Mouse (Mus musculus): ENCODE results near the gene Trappc12. TPM values are rescaled to one million over a fixed set of nuclear protein-coding genes. Genes with fewer than 3 reads are reported as not detected.
A peak's percentile ranks its signal among the peaks of the same experiment; 100 is the strongest.

Gene Trappc12
- polyA plus RNA-seq, 1 experiment from 2014 or later: 31.6 TPM

DNA sequence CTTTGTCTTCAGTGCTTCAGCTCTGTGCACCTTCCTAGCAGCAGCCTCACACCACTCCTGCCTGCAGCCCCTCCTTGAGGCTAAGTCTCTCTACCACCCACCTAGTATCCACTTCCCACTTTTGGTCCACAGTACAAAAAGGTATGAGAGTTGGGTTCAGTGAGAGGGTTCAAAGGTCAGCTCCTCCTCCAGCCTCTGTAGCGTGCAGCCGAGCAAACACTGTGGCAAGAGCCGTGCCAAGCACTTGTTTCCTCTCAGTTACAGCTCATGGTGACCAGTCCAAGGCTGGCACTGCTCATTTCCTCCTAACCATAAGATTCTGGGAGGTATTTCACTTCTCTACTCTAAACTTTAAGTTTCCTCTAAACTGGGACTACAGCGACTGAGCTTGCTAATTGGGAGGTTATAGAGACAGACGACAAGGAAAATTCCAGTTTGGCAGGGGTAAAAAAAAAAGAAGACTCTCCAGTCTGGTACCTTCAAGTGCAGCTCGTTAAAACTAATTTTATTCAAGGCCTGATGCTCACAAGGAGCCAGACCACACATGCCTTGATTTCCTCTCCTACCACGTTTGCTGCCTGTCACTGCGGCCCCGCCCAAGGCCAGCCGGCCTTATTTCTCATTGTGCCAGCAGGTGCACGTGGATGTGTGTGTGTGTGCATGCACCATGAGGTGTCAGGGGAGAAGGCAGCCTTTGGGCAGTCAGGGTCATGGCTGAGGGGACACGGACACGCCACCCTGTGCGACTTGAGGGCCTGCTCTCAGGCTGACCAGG lies 52.3 kb downstream of the Trappc12 start:
- WGBS: 83% methylated on average over 14 of the region's 14 CpGs
- no peaks in the 10 kb centered on the region for H3K9me3 ChIP-seq
- H3K4me1 ChIP-seq: peaks cover 34% of the 10 kb centered on the region
- H3K27me3 ChIP-seq (ENCODE audit: insufficient read depth, poor library complexity, severe bottlenecking): peaks cover 19% of the 10 kb centered on the region
- H3K36me3 ChIP-seq: peaks cover 9% of the 10 kb centered on the region; the same call in 1 of the 2 replicates
- DNase-seq (ENCODE audit: low spot score): no peak
- H3K4me3 ChIP-seq: no peak overlapping the region
- no peak overlapping the region for H3K27ac ChIP-seq

- no peak overlapping the region for H3K27ac ChIP-seq
- H3K4me3 ChIP-seq: no peak overlapping the region
- H3K27me3 ChIP-seq (ENCODE audit: insufficient read depth, poor library complexity, severe bottlenecking): peaks cover 17% of the 10 kb centered on the region
- peaks cover 23% of the 10 kb centered on the region for H3K4me1 ChIP-seq
- 79% methylated on average over 7 of the region's 7 CpGs for WGBS
- H3K9me3 ChIP-seq: no peaks in the 10 kb centered on the region
- no peak for DNase-seq (ENCODE audit: low spot score)
- peaks cover 32% of the 10 kb centered on the region for H3K36me3 ChIP-seq
Measured at GRCm38 (mm10) chr12:28694776-28695175, 55.5 kb downstream of the Trappc12 start.

GRCm38 (mm10) chr12:28694231-28694630 lies 56.0 kb downstream of the Trappc12 start:
- 53% methylated on average over 2 of the region's 2 CpGs for WGBS
- Histone ChIP-seq H3K27me3 (ENCODE audit: insufficient read depth, poor library complexity, severe bottlenecking) (peaks cover 17% of the 10 kb centered on the region), H3K4me3 (no peak overlapping the region), H3K36me3 (peaks cover 36% of the 10 kb centered on the region), H3K27ac (no peak overlapping the region), H3K4me1 (peaks cover 23% of the 10 kb centered on the region), H3K9me3 (no peaks in the 10 kb centered on the region)
- peak; percentile 85 for DNase-seq (ENCODE audit: low spot score)

GRCm38 (mm10) chr12:28693738-28694137 lies 56.5 kb downstream of the Trappc12 start:
- Histone ChIP-seq H3K4me3 (no peak overlapping the region), H3K27ac (no peak overlapping the region), H3K4me1 (peaks cover 23% of the 10 kb centered on the region), H3K9me3 (no peaks in the 10 kb centered on the region), H3K36me3 (peaks cover 41% of the 10 kb centered on the region), H3K27me3 (ENCODE audit: insufficient read depth, poor library complexity, severe bottlenecking) (peaks cover 17% of the 10 kb centered on the region)
- WGBS: 84% methylated on average over 3 of the region's 3 CpGs
- DNase-seq (ENCODE audit: low spot score): no peak

- no peaks in the 10 kb centered on the region for H3K27me3 ChIP-seq (ENCODE audit: insufficient read depth, poor library complexity, severe bottlenecking)
- WGBS: 89% methylated on average over 7 of the region's 7 CpGs
- no peak for DNase-seq (ENCODE audit: low spot score)
- no peak overlapping the region for H3K27ac ChIP-seq
- no peaks in the 10 kb centered on the region for H3K9me3 ChIP-seq
- peaks cover 37% of the 10 kb centered on the region for H3K36me3 ChIP-seq
- H3K4me3 ChIP-seq: no peak overlapping the region
- peaks cover 20% of the 10 kb centered on the region for H3K4me1 ChIP-seq
Measured at GRCm38 (mm10) chr12:28690730-28691129, 59.5 kb downstream of the Trappc12 start.

DNA sequence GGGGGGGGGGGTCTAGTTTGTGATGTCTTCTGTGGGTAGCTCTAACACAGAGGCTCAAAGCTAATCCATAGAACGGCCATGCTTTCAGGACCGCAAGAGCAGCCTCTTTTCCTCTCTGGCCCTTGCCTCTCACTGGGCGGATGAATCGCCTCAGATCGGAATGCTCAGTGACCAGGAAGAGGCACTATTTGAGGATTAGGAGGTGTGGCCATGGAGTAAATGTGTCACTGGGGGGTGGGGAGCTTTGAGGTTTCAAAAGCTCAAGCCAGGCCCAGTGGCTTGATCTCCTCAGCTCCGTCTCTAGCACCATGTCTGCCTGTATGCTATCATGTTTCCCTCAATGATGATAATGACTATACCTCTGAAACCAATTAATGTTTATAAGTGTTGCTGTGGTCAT lies 61.3 kb downstream of the Trappc12 start:
- H3K27me3 ChIP-seq (ENCODE audit: insufficient read depth, poor library complexity, severe bottlenecking): no peaks in the 10 kb centered on the region

GRCm38 (mm10) chr12:28686199-28686879 lies 63.9 kb downstream of the Trappc12 start:
- WGBS: 83% methylated on average over 8 of the region's 8 CpGs
- Histone ChIP-seq H3K4me3 (no peak overlapping the region), H3K27ac (no peak overlapping the region), H3K27me3 (ENCODE audit: insufficient read depth, poor library complexity, severe bottlenecking) (no peaks in the 10 kb centered on the region), H3K9me3 (no peaks in the 10 kb centered on the region), H3K36me3 (peaks cover 43% of the 10 kb centered on the region), H3K4me1 (no peaks in the 10 kb centered on the region)
- DNase-seq (ENCODE audit: low spot score): no peak

More for the DNA sequence above, 61.3 kb downstream of the Trappc12 start:
- no peak overlapping the region for H3K27ac ChIP-seq
- 86% methylated on average over 6 of the region's 6 CpGs for WGBS
- H3K4me3 ChIP-seq: no peak overlapping the region
- H3K9me3 ChIP-seq: no peaks in the 10 kb centered on the region
- H3K36me3 ChIP-seq: peaks cover 40% of the 10 kb centered on the region
- no peak for DNase-seq (ENCODE audit: low spot score)
- peaks cover 5% of the 10 kb centered on the region for H3K4me1 ChIP-seq

GRCm38 (mm10) chr12:28685771-28686170 lies 64.5 kb downstream of the Trappc12 start:
- Histone ChIP-seq H3K36me3 (peaks cover 43% of the 10 kb centered on the region), H3K4me1 (no peaks in the 10 kb centered on the region), H3K27ac (no peak overlapping the region), H3K4me3 (no peak overlapping the region), H3K9me3 (no peaks in the 10 kb centered on the region), H3K27me3 (ENCODE audit: insufficient read depth, poor library complexity, severe bottlenecking) (no peaks in the 10 kb centered on the region)
- WGBS: 66% methylated on average over 3 of the region's 3 CpGs
- DNase-seq (ENCODE audit: low spot score): no peak

GRCm38 (mm10) chr12:28684674-28685073 lies 65.6 kb downstream of the Trappc12 start:
- Histone ChIP-seq H3K27me3 (ENCODE audit: insufficient read depth, poor library complexity, severe bottlenecking) (no peaks in the 10 kb centered on the region), H3K27ac (no peak overlapping the region), H3K36me3 (peaks cover 38% of the 10 kb centered on the region), H3K4me1 (no peaks in the 10 kb centered on the region), H3K9me3 (no peaks in the 10 kb centered on the region), H3K4me3 (no peak overlapping the region)
- 91% methylated on average over 1 of the region's 1 CpGs for WGBS
- DNase-seq (ENCODE audit: low spot score): no peak

- 65% methylated on average over 5 of the region's 5 CpGs for WGBS
Measured at GRCm38 (mm10) chr12:28675925-28676209, 74.4 kb downstream of the Trappc12 start.

GRCm38 (mm10) chr12:28675121-28675924 lies 74.9 kb downstream of the Trappc12 start, which contains the start of gene Adi1:
Gene Adi1, plus strand, starts transcription at chr12:28675231.
- peak; percentile 94 for DNase-seq (ENCODE audit: low spot score)
- Histone ChIP-seq H3K27me3 (ENCODE audit: insufficient read depth, poor library complexity, severe bottlenecking) (no peaks in the 10 kb centered on the region), H3K4me1 (peaks cover 17% of the 10 kb centered on the region), H3K9me3 (no peaks in the 10 kb centered on the region), H3K27ac (peak within 1 kb of the TSS; percentile 92), H3K4me3 (peak within 1 kb of the TSS; percentile 68), H3K36me3 (peaks cover 22% of the 10 kb centered on the region)
- WGBS: 3% methylated on average over 53 of the region's 53 CpGs

More at GRCm38 (mm10) chr12:28675925-28676209, 74.4 kb downstream of the Trappc12 start:
- peaks cover 17% of the 10 kb centered on the region for H3K4me1 ChIP-seq
- peak overlapping the region; percentile 92 for H3K27ac ChIP-seq
- no peaks in the 10 kb centered on the region for H3K27me3 ChIP-seq (ENCODE audit: insufficient read depth, poor library complexity, severe bottlenecking)
- H3K9me3 ChIP-seq: no peaks in the 10 kb centered on the region
- peaks cover 25% of the 10 kb centered on the region for H3K36me3 ChIP-seq
- H3K4me3 ChIP-seq: peak overlapping the region; percentile 68
- DNase-seq (ENCODE audit: low spot score): no peak

- H3K9me3 ChIP-seq: no peaks in the 10 kb centered on the region
- H3K4me1 ChIP-seq: peaks cover 17% of the 10 kb centered on the region
- no peak overlapping the region for H3K27ac ChIP-seq
- H3K27me3 ChIP-seq (ENCODE audit: insufficient read depth, poor library complexity, severe bottlenecking): no peaks in the 10 kb centered on the region
- peak overlapping the region; percentile 68; the same call in 1 of the 2 replicates for H3K4me3 ChIP-seq
- no peak for DNase-seq (ENCODE audit: low spot score)
- WGBS: 85% methylated on average over 10 of the region's 10 CpGs
- H3K36me3 ChIP-seq: peaks cover 16% of the 10 kb centered on the region
Measured at GRCm38 (mm10) chr12:28674038-28674720, 76.1 kb downstream of the Trappc12 start.
